Mouse (Mus musculus): Measurements from ENCODE around the gene Sass6.

DNA sequence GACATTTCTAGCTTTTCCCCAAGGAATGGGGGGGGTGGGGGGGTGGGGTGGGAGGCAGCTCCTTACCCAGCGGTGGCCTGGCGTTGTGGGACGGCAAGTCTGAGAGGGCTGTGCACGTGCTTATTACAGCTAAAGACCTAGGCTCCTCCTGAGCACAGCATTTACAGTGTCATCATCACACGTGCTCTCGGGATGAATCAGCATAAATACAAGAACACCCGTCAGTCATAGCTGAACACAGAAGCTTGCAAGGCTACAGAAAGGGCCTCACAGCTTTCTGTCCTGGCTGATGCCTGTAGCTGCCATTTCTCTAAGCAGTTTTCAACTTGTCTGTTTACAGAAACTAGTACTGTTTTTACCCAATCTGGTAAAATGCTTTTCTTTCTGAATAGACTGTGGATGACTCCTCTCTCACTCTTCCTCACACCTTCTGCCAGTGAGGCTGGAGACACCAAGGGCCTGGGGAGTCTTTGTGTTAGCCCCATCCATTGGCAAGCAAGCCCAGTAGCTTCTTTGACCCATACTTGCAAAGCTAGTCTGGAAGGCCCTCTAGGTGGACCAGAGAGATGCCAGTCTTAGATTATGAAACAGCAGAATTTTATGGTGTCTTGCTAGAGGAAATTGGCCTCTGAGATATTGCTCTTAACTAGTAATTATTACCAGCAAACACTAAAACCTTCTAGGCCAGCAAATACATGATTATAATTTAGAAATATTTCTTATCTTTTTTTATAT, 26.0 kb downstream of the Sass6 start:
- TF ChIP-seq CTCF (IDR thresholded peaks at IDR 0.05; ENCODE audit: extremely low read depth, insufficient read depth, insufficient read length, insufficient replicate concordance) (no peak), POLR2A (IDR thresholded peaks at IDR 0.05; ENCODE audit: low read depth, low read length) (no peak)

Data from spleen, adult 2 months (tissue).